Mouse (Mus musculus): ENCODE results near the gene Mvb12b. TPM values are rescaled to one million over a fixed set of nuclear protein-coding genes. Genes with fewer than 3 reads are reported as not detected.

Mvb12b gene
- polyA plus RNA-seq, 1 experiment from 2014 or later, result 21.3 TPM

DNA sequence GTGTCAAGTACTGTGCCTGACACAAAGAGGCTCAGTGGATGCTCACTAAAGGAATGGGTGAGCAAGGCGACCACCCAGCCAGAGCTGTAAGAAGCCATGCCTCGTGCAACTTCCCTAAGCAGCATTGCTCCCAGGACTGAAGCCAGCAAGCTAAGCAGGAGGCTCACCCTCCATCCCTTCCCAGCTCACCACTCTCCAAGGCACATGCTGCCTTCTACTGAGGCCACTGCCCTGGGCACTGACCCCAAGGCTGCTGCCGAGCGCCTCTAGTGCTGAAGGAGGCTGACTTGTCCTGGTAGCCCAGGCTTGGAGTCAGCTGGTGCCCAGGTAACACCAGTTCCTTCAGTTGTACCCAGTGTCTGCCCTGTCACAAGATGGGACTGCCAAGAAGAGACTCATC is 45.8 kb downstream of the Mvb12b start:
- Histone ChIP-seq H3K4me3 (no peak overlapping the region), H3K36me3 (peaks cover 20% of the 10 kb centered on the region), H3K27ac (peak overlapping the region; percentile 100), H3K9ac (peak overlapping the region; percentile 65), H3K27me3 (replicated peaks) (no peaks in the 10 kb centered on the region), H3K4me2 (no peak overlapping the region), H3K4me1 (peaks cover 98% of the 10 kb centered on the region), H3K9me3 (replicated peaks) (no peaks in the 10 kb centered on the region)
- WGBS (ENCODE audit: insufficient replicate concordance), result 75% methylated on average over 4 of the region's 4 CpGs
- ATAC-seq, result no peak

DNA sequence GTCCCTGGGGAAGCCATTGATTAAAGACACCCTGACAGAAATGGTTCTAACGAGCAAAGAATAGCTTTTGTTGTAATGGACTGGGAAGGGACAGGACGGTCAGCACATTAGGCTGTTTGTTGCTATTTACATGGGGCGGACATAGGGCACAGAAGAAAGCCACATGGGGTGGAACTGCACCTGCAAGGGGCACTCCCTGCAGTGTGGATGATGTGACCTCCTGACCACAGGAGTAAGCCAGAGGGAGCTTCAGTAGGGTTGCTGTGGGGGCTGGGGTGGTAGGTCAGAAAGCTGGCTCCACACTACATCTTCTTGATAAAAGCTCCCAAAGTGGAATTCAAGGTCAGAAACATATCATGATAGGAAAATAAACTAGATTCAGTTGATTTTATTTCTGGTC is 47.3 kb downstream of the Mvb12b start:
- 76% methylated on average over 3 of the region's 3 CpGs for WGBS (ENCODE audit: insufficient replicate concordance)

DNA sequence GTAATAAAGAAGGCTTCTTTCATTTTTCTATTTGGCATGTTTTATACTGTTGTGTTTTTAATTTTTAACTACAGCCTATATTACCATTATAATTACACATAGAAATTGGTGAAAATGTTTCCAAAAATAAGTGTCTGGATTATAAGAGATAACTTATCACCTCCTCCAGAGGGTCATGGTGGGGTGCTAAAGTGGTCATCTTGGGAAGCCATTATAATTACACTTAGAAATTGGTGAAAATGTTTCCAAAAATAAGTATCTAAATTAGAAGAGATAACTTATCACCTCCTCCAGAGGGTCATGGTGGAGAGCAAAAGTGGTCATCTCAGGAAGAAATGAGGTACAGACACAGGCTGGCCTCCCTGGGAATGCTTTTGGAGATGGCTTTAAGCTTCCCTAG is 48.5 kb downstream of the Mvb12b start:
- ATAC-seq, result no peak
- peaks cover 76% of the 10 kb centered on the region for H3K4me1 ChIP-seq
- peak overlapping the region; percentile 13 for H3K4me2 ChIP-seq
- no peaks in the 10 kb centered on the region for H3K9me3 ChIP-seq (replicated peaks)
- peak overlapping the region; percentile 59 for H3K9ac ChIP-seq
- H3K4me3 ChIP-seq, result no peak overlapping the region
- peaks cover 26% of the 10 kb centered on the region for H3K36me3 ChIP-seq
- no peaks in the 10 kb centered on the region for H3K27me3 ChIP-seq (replicated peaks)
- H3K27ac ChIP-seq, result peak overlapping the region; percentile 100

More for the DNA sequence above, 47.3 kb downstream of the Mvb12b start:
- H3K9me3 ChIP-seq (replicated peaks), result no peaks in the 10 kb centered on the region
- H3K27me3 ChIP-seq (replicated peaks), result no peaks in the 10 kb centered on the region
- peak overlapping the region; percentile 100 for H3K27ac ChIP-seq
- H3K36me3 ChIP-seq, result peaks cover 21% of the 10 kb centered on the region
- no peak for ATAC-seq
- peaks cover 89% of the 10 kb centered on the region for H3K4me1 ChIP-seq
- no peak overlapping the region for H3K4me2 ChIP-seq
- H3K4me3 ChIP-seq, result no peak overlapping the region
- H3K9ac ChIP-seq, result peak overlapping the region; percentile 59

DNA sequence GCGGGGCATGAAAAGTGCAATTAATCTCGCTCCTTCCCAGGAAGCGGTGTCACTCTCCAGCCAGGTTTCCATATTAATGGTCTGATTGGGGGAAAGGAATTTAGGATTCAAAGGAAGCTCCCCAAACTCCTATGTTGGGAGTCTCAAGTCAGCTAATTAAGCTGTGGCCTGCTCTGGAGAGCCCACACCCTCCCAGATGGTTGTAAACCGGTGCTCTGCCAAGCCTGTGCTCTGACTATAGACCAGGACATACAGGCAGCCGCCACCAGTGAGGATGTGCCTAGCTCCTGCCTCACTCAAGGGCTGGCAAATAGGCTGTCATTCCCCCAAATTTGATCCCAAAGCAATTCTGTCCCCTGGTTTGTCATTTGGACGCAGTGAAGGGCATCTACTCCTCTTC is 50.4 kb downstream of the Mvb12b start:
- no peaks in the 10 kb centered on the region for H3K27me3 ChIP-seq (replicated peaks)
- H3K27ac ChIP-seq, result peak overlapping the region; percentile 100
- H3K36me3 ChIP-seq, result peaks cover 36% of the 10 kb centered on the region
- peaks cover 58% of the 10 kb centered on the region for H3K4me1 ChIP-seq
- H3K9me3 ChIP-seq (replicated peaks), result no peaks in the 10 kb centered on the region
- H3K9ac ChIP-seq, result no peak overlapping the region
- no peak overlapping the region for H3K4me2 ChIP-seq
- 90% methylated on average over 6 of the region's 6 CpGs for WGBS (ENCODE audit: insufficient replicate concordance)
- ATAC-seq, result no peak
- H3K4me3 ChIP-seq, result no peak overlapping the region

DNA sequence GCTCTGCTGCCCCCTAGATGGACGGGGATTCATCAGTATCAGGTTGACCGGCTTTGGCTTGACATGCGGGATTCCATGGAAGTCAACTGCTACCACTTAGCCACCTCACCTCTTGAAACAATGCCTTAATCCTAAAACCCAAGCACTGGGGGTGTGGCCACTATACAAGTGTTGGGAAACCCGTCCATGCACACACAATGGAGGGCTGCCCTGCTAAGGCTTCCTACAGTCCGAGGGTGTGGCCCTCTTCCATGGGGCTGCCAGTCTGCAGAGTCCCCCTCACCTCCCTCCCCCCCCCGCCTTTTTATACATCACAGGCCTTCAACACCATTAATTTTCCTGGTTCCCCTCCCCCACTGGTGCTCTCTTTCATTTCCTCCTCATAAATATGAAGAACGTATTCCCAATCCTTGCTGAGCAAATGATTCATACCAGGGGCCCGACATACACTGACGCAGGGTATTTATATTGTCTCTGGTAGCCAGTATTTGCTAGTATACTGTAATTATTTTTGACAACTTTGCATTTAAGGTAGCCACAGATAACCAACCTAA is 51.0 kb downstream of the Mvb12b start:
- Histone ChIP-seq H3K9me3 (replicated peaks) (no peaks in the 10 kb centered on the region), H3K27me3 (replicated peaks) (no peaks in the 10 kb centered on the region), H3K36me3 (peaks cover 41% of the 10 kb centered on the region), H3K27ac (no peak overlapping the region), H3K9ac (no peak overlapping the region), H3K4me3 (no peak overlapping the region), H3K4me2 (no peak overlapping the region), H3K4me1 (peaks cover 52% of the 10 kb centered on the region)
- ATAC-seq, result no peak
- WGBS (ENCODE audit: insufficient replicate concordance), result 81% methylated on average over 9 of the region's 9 CpGs

DNA sequence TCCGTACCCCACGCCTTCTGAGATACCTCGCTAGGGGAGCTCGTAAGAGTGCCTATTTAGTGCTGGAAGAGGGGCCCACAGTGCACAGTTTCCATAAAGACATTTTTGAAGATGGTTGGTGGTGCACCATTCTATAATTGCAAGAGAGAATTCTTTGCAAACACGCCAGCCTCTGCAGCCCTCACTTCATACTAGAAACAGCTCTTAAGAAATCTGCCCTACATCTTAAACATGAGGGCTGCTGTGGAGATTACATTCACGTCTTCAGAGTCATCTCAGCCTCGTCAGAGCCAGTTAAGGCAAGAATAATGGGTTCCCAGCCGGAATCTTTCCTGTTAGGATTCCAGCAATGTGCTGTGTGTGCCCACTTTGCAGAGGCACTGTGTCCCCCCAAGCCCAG is 52.7 kb downstream of the Mvb12b start:
- no peaks in the 10 kb centered on the region for H3K27me3 ChIP-seq (replicated peaks)
- H3K36me3 ChIP-seq, result peaks cover 53% of the 10 kb centered on the region
- ATAC-seq, result no peak
- H3K9me3 ChIP-seq (replicated peaks), result no peaks in the 10 kb centered on the region
- H3K4me3 ChIP-seq, result no peak overlapping the region
- no peak overlapping the region for H3K9ac ChIP-seq
- H3K4me1 ChIP-seq, result peaks cover 35% of the 10 kb centered on the region
- H3K27ac ChIP-seq, result no peak overlapping the region
- no peak overlapping the region for H3K4me2 ChIP-seq
- WGBS (ENCODE audit: insufficient replicate concordance), result 83% methylated on average over 8 of the region's 8 CpGs

DNA sequence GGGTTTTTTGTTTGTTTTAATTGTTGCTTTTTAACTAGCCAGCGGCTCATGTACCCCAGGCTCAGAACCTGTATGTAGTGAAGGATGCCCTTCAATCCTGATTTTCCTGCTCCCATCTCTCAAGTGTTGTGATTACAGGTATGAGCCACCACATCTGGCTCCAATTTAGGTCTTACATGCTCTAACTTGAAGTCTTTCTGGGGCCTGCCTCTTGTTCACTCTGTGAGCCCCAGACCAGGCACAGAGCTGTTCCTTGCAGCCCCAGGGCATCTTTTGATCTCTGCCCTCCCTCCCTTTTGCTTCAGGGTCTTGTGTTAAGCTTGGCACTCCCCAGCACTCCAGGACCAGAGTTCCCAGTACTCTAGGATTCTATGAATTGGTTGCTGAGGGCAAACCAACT is 53.8 kb downstream of the Mvb12b start:
- no peaks in the 10 kb centered on the region for H3K27me3 ChIP-seq (replicated peaks)
- no peak overlapping the region for H3K4me2 ChIP-seq
- H3K27ac ChIP-seq, result no peak overlapping the region
- H3K4me3 ChIP-seq, result no peak overlapping the region
- ATAC-seq, result no peak
- H3K36me3 ChIP-seq, result peaks cover 53% of the 10 kb centered on the region
- peaks cover 24% of the 10 kb centered on the region for H3K4me1 ChIP-seq
- 79% methylated on average over 1 of the region's 1 CpGs for WGBS (ENCODE audit: insufficient replicate concordance)
- no peak overlapping the region for H3K9ac ChIP-seq
- H3K9me3 ChIP-seq (replicated peaks), result no peaks in the 10 kb centered on the region

DNA sequence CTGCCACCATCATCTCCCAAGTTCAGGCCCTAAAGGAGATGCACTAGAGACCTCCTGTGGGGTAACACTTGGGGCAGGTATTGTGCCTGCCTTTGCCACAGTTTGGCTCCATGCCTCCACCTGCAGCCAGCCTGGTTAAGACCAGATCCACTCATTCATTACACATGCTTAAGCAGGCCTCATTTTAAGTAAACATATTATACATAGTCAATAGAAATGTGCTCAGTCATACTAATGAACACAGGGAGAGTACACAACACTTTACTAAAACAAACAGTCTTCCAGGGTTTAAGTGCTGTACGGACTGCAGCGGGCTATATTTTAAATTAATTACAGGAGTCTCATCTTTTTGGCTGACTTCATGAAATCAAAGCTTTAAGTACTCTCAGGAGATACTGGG is 57.9 kb downstream of the Mvb12b start:
- H3K9me3 ChIP-seq (replicated peaks), result no peaks in the 10 kb centered on the region
- H3K4me2 ChIP-seq, result no peak overlapping the region
- no peak overlapping the region for H3K9ac ChIP-seq
- WGBS (ENCODE audit: insufficient replicate concordance), result 93% methylated on average over 2 of the region's 2 CpGs
- H3K27me3 ChIP-seq (replicated peaks), result no peaks in the 10 kb centered on the region
- H3K4me1 ChIP-seq, result peaks cover 28% of the 10 kb centered on the region
- peaks cover 63% of the 10 kb centered on the region for H3K36me3 ChIP-seq
- no peak overlapping the region for H3K4me3 ChIP-seq
- 0 out of 2 replicates have a peak overlapping the region, but pooled peaks have one; percentile 18 for H3K27ac ChIP-seq
- no peak for ATAC-seq

DNA sequence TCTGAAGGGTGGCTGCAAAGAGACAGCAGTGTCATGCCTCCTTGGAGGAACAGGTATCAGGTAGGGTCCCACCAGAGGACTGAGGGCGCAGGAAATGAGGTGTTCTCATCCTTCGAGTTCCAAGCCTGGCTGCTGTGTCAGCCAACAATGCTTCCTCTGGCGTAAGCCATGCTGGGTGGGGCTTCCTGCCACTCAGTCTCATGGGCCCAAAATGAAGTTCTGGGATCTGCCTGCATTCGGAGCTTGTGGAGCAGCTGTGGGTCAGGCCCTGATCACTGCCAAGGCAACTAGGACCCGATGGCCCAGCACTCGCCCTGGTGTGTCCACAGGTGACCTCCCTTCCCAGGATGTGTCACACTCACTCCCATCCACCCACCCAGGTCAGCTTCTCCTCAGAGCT is 61.0 kb downstream of the Mvb12b start:
- H3K9ac ChIP-seq, result no peak overlapping the region
- H3K4me1 ChIP-seq, result peaks cover 38% of the 10 kb centered on the region
- H3K27ac ChIP-seq, result peak overlapping the region; percentile 5; the same call in 1 of the 2 replicates
- WGBS (ENCODE audit: insufficient replicate concordance), result 83% methylated on average over 6 of the region's 6 CpGs
- no peak overlapping the region for H3K4me2 ChIP-seq
- ATAC-seq, result no peak; the same call in 1 of the 2 replicates
- no peak overlapping the region for H3K4me3 ChIP-seq
- no peaks in the 10 kb centered on the region for H3K9me3 ChIP-seq (replicated peaks)
- no peaks in the 10 kb centered on the region for H3K27me3 ChIP-seq (replicated peaks)
- H3K36me3 ChIP-seq, result peaks cover 69% of the 10 kb centered on the region

DNA sequence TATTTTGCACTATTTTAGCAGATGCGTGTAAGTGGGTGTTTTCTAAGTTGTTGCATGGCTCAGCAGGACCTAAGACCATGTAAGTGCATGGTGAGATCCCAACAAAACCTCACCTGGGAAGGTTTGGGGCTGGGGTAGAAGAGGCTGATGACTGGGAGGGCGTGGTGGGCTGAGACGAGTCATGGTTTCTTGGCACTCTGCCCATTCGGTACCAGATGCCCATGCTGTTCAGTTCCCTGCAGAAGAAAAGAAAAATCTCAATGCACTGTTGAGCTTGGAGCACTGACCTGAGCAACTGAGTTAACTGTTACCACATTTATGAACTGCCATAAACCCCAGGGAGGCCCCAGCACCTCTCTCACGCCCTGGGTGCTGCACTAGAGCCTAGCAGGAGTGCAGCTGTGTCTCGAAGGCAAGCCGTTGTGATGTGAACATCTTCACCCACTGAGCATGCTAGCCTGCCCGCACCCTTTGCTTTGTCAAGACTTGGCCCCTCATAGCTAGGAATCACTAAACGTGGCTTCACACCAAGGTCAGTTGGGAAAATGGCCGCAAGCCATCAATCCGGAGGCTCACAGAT is 62.7 kb downstream of the Mvb12b start:
- Histone ChIP-seq H3K27ac (peak overlapping the region; percentile 27; the same call in 1 of the 2 replicates), H3K4me3 (no peak overlapping the region), H3K9ac (no peak overlapping the region), H3K4me2 (no peak overlapping the region), H3K36me3 (peaks cover 68% of the 10 kb centered on the region), H3K27me3 (replicated peaks) (no peaks in the 10 kb centered on the region), H3K4me1 (peaks cover 38% of the 10 kb centered on the region), H3K9me3 (replicated peaks) (no peaks in the 10 kb centered on the region)
- 89% methylated on average over 11 of the region's 11 CpGs for WGBS (ENCODE audit: insufficient replicate concordance)
- no peak for ATAC-seq

DNA sequence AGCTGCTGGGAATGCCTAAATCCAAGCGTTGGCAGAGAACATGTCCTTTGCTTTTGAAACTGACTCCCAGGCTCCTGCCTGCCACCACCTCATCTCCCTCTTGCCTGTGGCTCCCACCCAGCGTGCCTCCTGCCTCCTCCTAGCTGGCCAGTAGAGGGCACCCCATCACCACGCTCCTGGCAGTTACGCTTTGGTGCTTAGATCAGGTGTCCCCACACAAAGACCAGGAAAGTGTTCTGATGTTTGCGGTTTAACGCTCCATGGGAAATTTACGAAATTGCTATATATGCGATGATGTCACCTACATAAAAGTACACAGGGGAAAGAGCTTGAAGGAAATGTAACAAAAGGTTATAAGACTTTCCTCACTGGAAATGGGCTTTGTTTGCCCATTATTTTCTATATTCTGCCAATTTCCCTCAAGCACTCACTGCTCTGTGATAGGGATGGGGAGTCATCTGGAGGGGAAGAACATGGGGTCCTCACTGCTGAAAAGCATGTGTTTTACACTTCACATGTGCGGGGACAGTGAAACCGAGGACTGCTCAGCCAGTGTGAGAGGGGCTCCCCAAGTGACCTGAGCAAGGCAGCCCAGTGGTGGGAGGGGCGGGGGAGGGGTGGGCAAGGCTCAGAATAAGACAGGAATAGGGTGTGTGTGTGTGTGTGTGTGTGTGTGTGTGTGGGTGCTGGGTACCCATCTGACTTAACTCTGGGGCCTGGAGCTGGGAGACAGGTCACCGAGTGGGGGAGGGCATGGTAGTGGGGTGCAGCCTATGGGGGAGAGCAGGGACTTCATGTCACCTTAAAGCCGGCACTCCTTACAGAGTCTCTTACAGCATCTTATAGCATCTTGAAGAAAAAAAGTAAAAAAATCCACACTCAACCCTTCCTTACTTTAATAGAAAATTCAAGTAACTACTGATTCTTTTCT is 65.8 kb downstream of the Mvb12b start:
- Histone ChIP-seq H3K27ac (peak overlapping the region; percentile 27; the same call in 1 of the 2 replicates), H3K4me3 (no peak overlapping the region)
- ATAC-seq, result peak; percentile 73

DNA sequence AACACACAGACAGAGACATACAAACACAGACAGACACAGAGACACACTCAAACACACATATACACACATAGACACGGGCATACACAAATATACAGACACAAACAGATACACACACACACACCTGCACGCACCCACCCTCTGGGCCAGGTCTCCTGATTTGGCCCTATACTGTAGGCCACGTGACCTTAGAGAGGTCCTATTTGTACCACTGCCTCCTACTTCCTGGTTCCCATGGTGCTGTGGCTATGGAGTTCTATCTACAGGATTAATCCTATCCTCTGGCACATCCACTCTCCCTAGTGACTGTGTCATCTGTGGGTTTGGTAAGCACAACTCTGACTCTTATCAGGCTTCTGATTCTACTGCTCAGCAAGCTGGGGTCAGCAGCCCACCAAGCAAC is 67.3 kb downstream of the Mvb12b start:
- H3K9ac ChIP-seq, result no peak overlapping the region
- H3K36me3 ChIP-seq, result peaks cover 63% of the 10 kb centered on the region
- peaks cover 15% of the 10 kb centered on the region for H3K4me1 ChIP-seq
- H3K9me3 ChIP-seq (replicated peaks), result no peaks in the 10 kb centered on the region
- H3K27ac ChIP-seq, result no peak overlapping the region
- H3K27me3 ChIP-seq (replicated peaks), result no peaks in the 10 kb centered on the region
- no peak overlapping the region for H3K4me3 ChIP-seq
- ATAC-seq, result no peak
- 80% methylated on average over 3 of the region's 3 CpGs for WGBS (ENCODE audit: insufficient replicate concordance)
- no peak overlapping the region for H3K4me2 ChIP-seq

More for the DNA sequence above, 65.8 kb downstream of the Mvb12b start:
- H3K9ac ChIP-seq, result no peak overlapping the region
- H3K36me3 ChIP-seq, result peaks cover 74% of the 10 kb centered on the region
- H3K4me1 ChIP-seq, result peaks cover 23% of the 10 kb centered on the region
- no peaks in the 10 kb centered on the region for H3K27me3 ChIP-seq (replicated peaks)
- 41% methylated on average over 13 of the region's 13 CpGs for WGBS (ENCODE audit: insufficient replicate concordance)
- no peak overlapping the region for H3K4me2 ChIP-seq
- H3K9me3 ChIP-seq (replicated peaks), result no peaks in the 10 kb centered on the region
